Mouse (Mus musculus): ENCODE data around the gene Kcnc4. TPM values are rescaled to one million over a fixed set of nuclear protein-coding genes. Genes with fewer than 3 reads are reported as not detected.

Gene Kcnc4
- total RNA-seq, 2 experiments from 2014 or later: 51.9 to 72.3 TPM

DNA sequence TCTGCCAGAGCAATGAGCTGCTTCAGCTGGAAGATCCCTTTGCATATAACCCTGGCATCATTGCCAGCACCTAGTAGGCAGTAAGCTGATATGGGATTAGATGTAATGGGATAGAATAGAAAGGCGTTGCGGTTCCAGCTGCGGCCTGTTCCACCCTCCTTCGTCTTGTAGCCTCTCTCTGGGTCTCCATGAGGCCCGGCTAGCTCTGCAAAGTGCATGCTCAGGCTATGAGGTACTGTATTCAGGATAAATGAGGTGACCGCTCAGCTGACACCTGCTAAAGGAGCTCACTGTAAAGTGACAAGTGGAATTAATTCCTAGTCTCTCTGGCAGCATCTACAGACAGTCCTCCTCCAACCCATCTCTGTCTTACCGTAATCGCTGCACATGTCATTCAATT is 46.8 kb downstream of the Kcnc4 start:
- peak; percentile 57 for DNase-seq
- no peak for TF ChIP-seq CTCF (IDR thresholded peaks at IDR 0.05)
- H3K4me3 ChIP-seq: no peak overlapping the region
- intact Hi-C loops (cut with DNase I): no loop called here
- H3K27ac ChIP-seq: peak overlapping the region; percentile 86

DNA sequence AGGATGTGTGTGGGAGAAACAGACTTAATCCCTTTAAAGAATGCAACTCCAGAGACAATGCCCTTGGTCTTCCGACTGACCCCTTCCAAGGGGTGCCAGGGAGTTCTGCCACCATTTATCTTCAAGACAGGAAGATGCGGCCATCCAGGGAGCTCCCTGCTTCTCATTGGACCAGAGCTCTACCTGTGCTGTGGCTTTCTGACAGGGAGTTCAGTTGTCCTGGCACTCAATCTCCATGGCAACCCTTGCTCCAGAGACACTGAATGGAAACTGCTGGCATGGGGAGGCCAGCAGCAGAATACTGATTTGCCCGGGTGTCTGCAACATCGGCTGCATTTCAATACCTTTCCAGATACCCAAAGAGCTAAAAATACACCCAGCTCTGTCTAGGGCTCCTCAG is 47.7 kb downstream of the Kcnc4 start:
- intact Hi-C loops (cut with DNase I): no loop called here
- no peak for TF ChIP-seq CTCF (IDR thresholded peaks at IDR 0.05)
- Histone ChIP-seq H3K4me3 (no peak overlapping the region), H3K27ac (peak overlapping the region; percentile 86)
- DNase-seq: peak; percentile 48

DNA sequence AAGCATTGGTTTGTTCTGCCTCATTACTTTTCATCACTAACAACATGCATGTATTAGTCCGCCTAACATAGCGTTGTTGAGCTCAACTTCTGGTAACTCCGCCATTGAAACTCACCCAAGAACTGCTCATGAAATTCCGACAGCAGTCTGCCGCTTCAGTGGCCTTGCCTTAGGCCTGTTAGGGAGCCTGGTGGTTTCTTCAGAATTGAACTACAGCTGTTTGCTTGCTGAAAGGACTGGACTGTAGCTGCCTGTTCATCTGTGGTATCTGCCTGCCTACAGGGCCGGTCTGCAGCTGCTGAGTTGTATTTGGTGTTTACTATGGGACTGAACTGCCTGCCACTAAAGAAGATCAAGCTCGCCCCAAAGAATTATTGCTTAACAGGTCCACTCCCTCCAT is 58.0 kb downstream of the Kcnc4 start:
- no peak for DNase-seq
- intact Hi-C loops (cut with DNase I): loop anchor here (2.0 kb wide), 1 partner anchor 59 kb away; no protein-coding TSS in a partner anchor
- Histone ChIP-seq H3K27ac (peak overlapping the region; percentile 83), H3K4me3 (no peak overlapping the region)
- TF ChIP-seq CTCF (IDR thresholded peaks at IDR 0.05): no peak

DNA sequence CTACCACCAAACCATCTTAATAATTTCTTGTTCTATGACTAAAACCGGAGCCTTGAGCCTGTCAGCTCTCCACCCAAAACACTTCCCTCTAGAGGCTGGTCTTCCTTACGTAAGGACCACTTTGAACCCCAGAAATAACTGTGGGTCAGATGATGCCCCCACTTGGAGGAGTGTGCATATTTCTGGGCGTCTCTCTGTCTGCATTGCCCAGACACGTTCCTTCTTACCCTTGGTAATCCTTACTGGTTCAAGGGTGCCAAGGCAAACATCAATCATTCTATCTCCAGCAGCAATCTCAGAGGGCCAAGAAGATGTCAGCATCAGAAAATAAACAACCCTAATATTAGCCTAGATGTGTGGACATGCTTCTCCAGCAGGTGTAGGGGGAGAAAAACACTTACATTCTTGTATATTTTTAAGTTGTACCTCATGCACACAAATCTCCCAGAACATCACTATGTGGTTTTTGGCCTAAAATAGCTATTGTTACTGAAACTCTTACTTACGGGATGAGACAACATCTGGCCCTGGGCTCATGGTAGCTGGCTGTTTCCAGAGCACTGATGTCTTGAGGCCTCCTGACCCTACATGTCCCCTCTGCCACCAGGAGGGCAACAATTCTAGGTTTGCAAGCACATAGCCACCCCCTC is 59.2 kb downstream of the Kcnc4 start:
- no peak for TF ChIP-seq CTCF (IDR thresholded peaks at IDR 0.05)
- DNase-seq: peak; percentile 63

DNA sequence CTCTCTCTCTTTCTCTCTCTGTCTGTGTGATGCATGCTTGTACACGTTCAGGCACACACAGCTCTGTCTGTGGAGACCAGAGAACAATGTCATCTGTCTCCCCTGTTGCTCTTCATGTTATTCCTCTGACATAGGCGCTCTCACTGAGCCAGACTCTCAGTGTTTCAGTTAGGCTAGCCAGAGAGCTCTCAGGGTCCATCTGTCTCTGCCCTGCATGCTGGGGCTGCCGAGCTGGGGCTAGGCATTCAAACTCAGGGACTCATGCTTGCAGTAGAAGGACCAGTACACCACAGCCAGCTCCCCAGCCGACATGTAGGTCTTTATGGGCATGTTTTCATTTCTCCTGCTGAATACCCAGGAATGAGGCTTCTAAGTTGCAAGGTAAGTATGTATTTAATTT is 68.2 kb downstream of the Kcnc4 start:
- TF ChIP-seq CTCF (IDR thresholded peaks at IDR 0.05): no peak
- intact Hi-C loops (cut with DNase I): no loop called here
- Histone ChIP-seq H3K27ac (no peak overlapping the region), H3K4me3 (no peak overlapping the region)
- no peak for DNase-seq

More for the DNA sequence above, 59.2 kb downstream of the Kcnc4 start:
- intact Hi-C loops (cut with DNase I): loop anchor here (2.0 kb wide), 1 partner anchor 61 kb away; no protein-coding TSS in a partner anchor
- Histone ChIP-seq H3K27ac (peak overlapping the region; percentile 85), H3K4me3 (peak overlapping the region; percentile 35; the same call in 1 of the 2 replicates)

Other genes starting within 250 kb of the Kcnc4 start
- not detected for gene Cym, start 237.8 kb downstream of the Kcnc4 start, total RNA-seq (2021)
- gene A630076J17Rik, start 228.9 kb downstream of the Kcnc4 start, total RNA-seq (2021): not detected
- gene Prok1, start 219.8 kb downstream of the Kcnc4 start, total RNA-seq (2021): not detected
- gene Lamtor5, start 180.7 kb downstream of the Kcnc4 start, total RNA-seq (2021): 10 to 100 TPM; 57.8 to 64.8 TPM
- gene Slc16a4, start 168.3 kb downstream of the Kcnc4 start, total RNA-seq (2021): under 1 TPM in 1 of 2 experiments, not detected in 1; 0.17 TPM
- 10 to 100 TPM; 22.3 TPM for gene Rbm15, start 125.9 kb downstream of the Kcnc4 start, total RNA-seq (2021)
- under 1 TPM; 0.28 to 0.81 TPM for gene Slc6a17, start 58.5 kb upstream of the Kcnc4 start, total RNA-seq (2021)
- not detected for gene Ubl4b, start 95.5 kb upstream of the Kcnc4 start, total RNA-seq (2021)
- not detected for gene Alx3, start 135.5 kb upstream of the Kcnc4 start, total RNA-seq (2021)
- gene Gm10961, start 171.8 kb upstream of the Kcnc4 start, total RNA-seq (2021): not detected
- 10 to 100 TPM; 16.6 to 20.4 TPM for gene Strip1, start 172.1 kb upstream of the Kcnc4 start, total RNA-seq (2021)
- gene Ahcyl1, start 237.0 kb upstream of the Kcnc4 start, total RNA-seq (2021): 10 to 100 TPM; 30.0 to 33.0 TPM